Mouse (Mus musculus) stomach, postnatal 0 days (tissue): ENCODE results near the gene Stoml1.

Source experiments
- CTCF ChIP-seq: IDR thresholded peaks from 2 replicates; pipeline ENCODE4 v1.5.1; 2016; ENCODE audit warnings: antibody characterized with exemption, low read depth, mild to moderate bottlenecking, moderate library complexity
- EP300 ChIP-seq: optimal IDR thresholded peaks from 2 replicates; pipeline ENCODE3; 2016; ENCODE audit warnings: antibody characterized with exemption

DNA sequence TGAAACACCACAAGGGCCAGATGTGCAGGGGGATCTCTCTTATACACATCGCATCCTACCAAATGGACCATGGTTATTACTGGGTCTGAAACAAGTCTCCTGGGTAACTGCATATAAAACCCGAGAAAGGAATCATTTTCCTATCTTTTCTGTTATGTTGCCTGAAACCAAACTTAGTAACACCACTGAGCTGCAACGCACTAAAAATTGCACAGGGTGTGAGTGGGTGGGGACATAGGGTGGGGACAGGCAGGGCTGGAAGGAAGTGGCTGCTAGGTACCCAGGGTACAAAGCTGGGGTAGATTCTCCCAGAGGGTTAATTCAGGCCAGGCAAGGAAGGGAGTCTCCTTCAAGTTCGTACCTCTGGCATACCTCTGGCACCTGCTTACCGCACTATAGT, 10.3 kb upstream of the Stoml1 start:
- TF ChIP-seq CTCF = no peak
- no peak for TF ChIP-seq EP300
